Mouse (Mus musculus) heart, embryonic 14.5 days (tissue): Measurements from ENCODE around the gene Syn2. TPM values are rescaled to one million over a fixed set of nuclear protein-coding genes. Genes with fewer than 3 reads are reported as not detected.

ENCODE experiments used
- microRNA-seq: library from miRNA; unstranded; fragments of <30 nt; microRNA quantifications from one replicate; pipeline ENCODE4, GENCODE M21; 2016
- polyA plus RNA-seq: library from polyadenylated mRNA; unstranded; fragments of >200 nt; fragmentation: Nextera tagmentation; extraction: Ambion mirVana; gene quantifications from 2 replicates; pipeline ENCODE4 v1.2.1, GENCODE M21; 2014

Gene Syn2
- polyA plus RNA-seq, 1 experiment from 2014 or later = 2.1 TPM

Small RNA genes lying within 50 kb of the gene (microRNA-seq; reads per million reads assigned to microRNA genes)
- gene Gm24767 = not detected

Other genes with a start within 250 kb of the Syn2 start
- 49.7 and 52.7 TPM in 2 replicates for gene Vgll4, start 164.9 kb upstream of the Syn2 start, polyA plus RNA-seq
- gene Tamm41, start 97.0 kb upstream of the Syn2 start, polyA plus RNA-seq = 34.9 and 35.3 TPM in 2 replicates
- gene Gm17482, start 92.4 kb downstream of the Syn2 start, polyA plus RNA-seq = not detected in 2 replicates
- 0.23 and 0.43 TPM in 2 replicates for gene Timp4, start 117.3 kb downstream of the Syn2 start, polyA plus RNA-seq
- gene Pparg, start 226.0 kb downstream of the Syn2 start, polyA plus RNA-seq = 2.4 and 3.0 TPM in 2 replicates